8 mouse cellular contexts compared by ENCODE assay signal in genomic region chr15:82379511-82379870, GRCm38 (mm10). TPM values are rescaled to one million over a fixed set of nuclear protein-coding genes. Genes with fewer than 3 reads are reported as not detected.
DNase-seq lines count a peak whose midpoint lies in the region; ATAC-seq and TF ChIP-seq lines count a peak whose summit lies in the region.

No protein-coding gene starts in this region.

- H3K27ac ChIP-seq in heart, embryonic 13.5 days (replicated peaks), result peak overlapping the region; percentile 75
- H3K27ac ChIP-seq in embryonic facial prominence, embryonic 13.5 days, result peak overlapping the region; percentile 86
- peak overlapping the region; percentile 84 for H3K27ac ChIP-seq in intestine, postnatal 0 days (ENCODE audit: low read depth, low read length)
- H3K27ac ChIP-seq in midbrain, embryonic 16.5 days (ENCODE audit: low read length), result no peak overlapping the region

- H3K4me2 ChIP-seq in heart, embryonic 13.5 days, result peak overlapping the region; percentile 75
- H3K4me2 ChIP-seq in embryonic facial prominence, embryonic 13.5 days, result peak overlapping the region; percentile 69
- peak overlapping the region; percentile 73 for H3K4me2 ChIP-seq in intestine, postnatal 0 days (replicated peaks; ENCODE audit: low read depth)
- peak overlapping the region; percentile 65; the same call in 1 of the 2 replicates for H3K4me2 ChIP-seq in midbrain, embryonic 16.5 days (ENCODE audit: low read length)

- peak overlapping the region; percentile 80 for H3K9ac ChIP-seq in heart, embryonic 13.5 days
- H3K9ac ChIP-seq in embryonic facial prominence, embryonic 13.5 days, result peak overlapping the region; percentile 70
- peak overlapping the region; percentile 59 for H3K9ac ChIP-seq in intestine, postnatal 0 days (ENCODE audit: low read depth, low read length)
- H3K9ac ChIP-seq in midbrain, embryonic 16.5 days (ENCODE audit: low read depth, low read length), result 0 out of 2 replicates have a peak overlapping the region, but pooled peaks have one; percentile 45

- H3K27me3 ChIP-seq in heart, embryonic 13.5 days (replicated peaks), result no peaks in the 10 kb centered on the region
- no peaks in the 10 kb centered on the region for H3K27me3 ChIP-seq in embryonic facial prominence, embryonic 13.5 days
- H3K27me3 ChIP-seq in intestine, postnatal 0 days (replicated peaks; ENCODE audit: control insufficient read depth, insufficient read depth, low read length), result no peaks in the 10 kb centered on the region
- no peaks in the 10 kb centered on the region for H3K27me3 ChIP-seq in midbrain, embryonic 16.5 days (ENCODE audit: control insufficient read depth, insufficient read depth, low read depth, low read length)

- TF ChIP-seq CTCF in intestine, postnatal 0 days (IDR thresholded peaks at IDR 0.05; ENCODE audit: low read depth), result no peak

- intact Hi-C loops in left cerebral cortex, postnatal 25 days (cut with DNase I), result no loop called here

- no peaks in the 10 kb centered on the region for H3K9me3 ChIP-seq in heart, embryonic 13.5 days
- H3K9me3 ChIP-seq in embryonic facial prominence, embryonic 13.5 days, result no peaks in the 10 kb centered on the region
- no peaks in the 10 kb centered on the region for H3K9me3 ChIP-seq in intestine, postnatal 0 days (ENCODE audit: control insufficient read depth)
- no peaks in the 10 kb centered on the region for H3K9me3 ChIP-seq in midbrain, embryonic 16.5 days (replicated peaks; ENCODE audit: control insufficient read depth, low read length, poor library complexity, severe bottlenecking)

- no peaks in the 10 kb centered on the region for H3K36me3 ChIP-seq in heart, embryonic 13.5 days
- peaks cover 5% of the 10 kb centered on the region; the same call in 1 of the 2 replicates for H3K36me3 ChIP-seq in embryonic facial prominence, embryonic 13.5 days
- H3K36me3 ChIP-seq in intestine, postnatal 0 days (ENCODE audit: control insufficient read depth, insufficient read depth), result no peaks in the 10 kb centered on the region
- no peaks in the 10 kb centered on the region for H3K36me3 ChIP-seq in midbrain, embryonic 16.5 days (ENCODE audit: control insufficient read depth, insufficient read depth, low read length)

- peak overlapping the region; percentile 56 for H3K4me3 ChIP-seq in heart, embryonic 13.5 days
- H3K4me3 ChIP-seq in embryonic facial prominence, embryonic 13.5 days, result peak overlapping the region; percentile 56
- peak overlapping the region; percentile 51 for H3K4me3 ChIP-seq in intestine, postnatal 0 days (ENCODE audit: low read depth, low read length)
- H3K4me3 ChIP-seq in midbrain, embryonic 16.5 days (ENCODE audit: low read depth, low read length), result peak overlapping the region; percentile 32

- peaks cover 52% of the 10 kb centered on the region for H3K4me1 ChIP-seq in heart, embryonic 13.5 days
- peaks cover 34% of the 10 kb centered on the region for H3K4me1 ChIP-seq in embryonic facial prominence, embryonic 13.5 days
- H3K4me1 ChIP-seq in intestine, postnatal 0 days (replicated peaks; ENCODE audit: control insufficient read depth, insufficient read depth, low read length), result 0 out of 2 replicates have a peak, but pooled peaks cover 5% of the 10 kb centered on the region
- peaks cover 3% of the 10 kb centered on the region; the same call in 1 of the 2 replicates for H3K4me1 ChIP-seq in midbrain, embryonic 16.5 days (ENCODE audit: control insufficient read depth, insufficient read depth, low read length)

- ATAC-seq in heart, embryonic 13.5 days (ENCODE audit: extremely low read depth, insufficient number of reproducible peaks, low FRiP score, low TSS enrichment), result no peak
- ATAC-seq in embryonic facial prominence, embryonic 13.5 days (ENCODE audit: insufficient number of reproducible peaks, insufficient read depth, low FRiP score, low TSS enrichment, low read depth), result no peak
- peak; percentile 70 for ATAC-seq in intestine, postnatal 0 days
- 0 out of 2 replicates have a peak, but pooled peaks have one; percentile 11 for ATAC-seq in midbrain, embryonic 16.5 days

- DNase-seq in heart, adult 18-20 months, result no peak
- no peak for DNase-seq in urinary bladder, postnatal 10 days (ENCODE audit: low spot score)
- DNase-seq in left cerebral cortex, postnatal 25 days (ENCODE audit: low spot score in 2 of 2), result no peak
- no peak for DNase-seq in ovary, postnatal 36 days (ENCODE audit: low spot score)

- 10% methylated on average over 7 of the region's 7 CpGs for WGBS in heart, embryonic 13.5 days
- WGBS in embryonic facial prominence, embryonic 13.5 days, result 14% methylated on average over 7 of the region's 7 CpGs
- WGBS in intestine, postnatal 0 days, result 17% methylated on average over 7 of the region's 7 CpGs
- WGBS in midbrain, embryonic 16.5 days, result 16% methylated on average over 7 of the region's 7 CpGs

RNA-seq across cellular contexts. Expression of gene Cyp2d22, which starts 0.6 kb away (rescaled TPM):
- 9.0 and 12.4 TPM in 2 replicates for polyA plus RNA-seq in heart, embryonic 13.5 days (2015; fragmentation: Nextera tagmentation; extraction: Ambion mirVana)
- 10 to 100 TPM; 25.8 to 30.1 TPM for total RNA-seq in heart, adult 18-20 months (2021)
- polyA plus RNA-seq in embryonic facial prominence, embryonic 13.5 days (2015; fragmentation: Nextera tagmentation; extraction: Ambion mirVana), result 10.3 and 10.5 TPM in 2 replicates
- 5.7 and 7.6 TPM in 2 replicates for polyA plus RNA-seq in intestine, postnatal 0 days (2015; fragmentation: Nextera tagmentation; extraction: Ambion mirVana)
- polyA plus RNA-seq in midbrain, embryonic 16.5 days (2015; fragmentation: Nextera tagmentation; extraction: Ambion mirVana), result 1.2 and 1.5 TPM in 2 replicates
- 10 to 100 TPM; 34.4 TPM for total RNA-seq in left cerebral cortex, postnatal 25 days (2021)

RNA-seq across cellular contexts. Expression of gene Cyp2d11, which starts 14.3 kb away (rescaled TPM):
- polyA plus RNA-seq in heart, embryonic 13.5 days (2015; fragmentation: Nextera tagmentation; extraction: Ambion mirVana), result not detected in 2 replicates
- not detected for total RNA-seq in heart, adult 18-20 months (2021)
- polyA plus RNA-seq in embryonic facial prominence, embryonic 13.5 days (2015; fragmentation: Nextera tagmentation; extraction: Ambion mirVana), result not detected in 2 replicates
- not detected in 2 replicates for polyA plus RNA-seq in intestine, postnatal 0 days (2015; fragmentation: Nextera tagmentation; extraction: Ambion mirVana)
- not detected in 2 replicates for polyA plus RNA-seq in midbrain, embryonic 16.5 days (2015; fragmentation: Nextera tagmentation; extraction: Ambion mirVana)
- under 1 TPM in 1 of 2 experiments, not detected in 1; 0.53 TPM for total RNA-seq in left cerebral cortex, postnatal 25 days (2021)

RNA-seq across cellular contexts. Expression of gene Ndufa6, which starts 25.4 kb away (rescaled TPM):
- 473 and 541 TPM in 2 replicates for polyA plus RNA-seq in heart, embryonic 13.5 days (2015; fragmentation: Nextera tagmentation; extraction: Ambion mirVana)
- total RNA-seq in heart, adult 18-20 months (2021), result 100 to 1,000 TPM; 750 to 751 TPM
- polyA plus RNA-seq in embryonic facial prominence, embryonic 13.5 days (2015; fragmentation: Nextera tagmentation; extraction: Ambion mirVana), result 319 and 324 TPM in 2 replicates
- polyA plus RNA-seq in intestine, postnatal 0 days (2015; fragmentation: Nextera tagmentation; extraction: Ambion mirVana), result 830 and 832 TPM in 2 replicates
- polyA plus RNA-seq in midbrain, embryonic 16.5 days (2015; fragmentation: Nextera tagmentation; extraction: Ambion mirVana), result 321 and 346 TPM in 2 replicates
- total RNA-seq in left cerebral cortex, postnatal 25 days (2021), result 100 to 1,000 TPM; 191 to 196 TPM

RNA-seq across cellular contexts. Expression of gene Cyp2d10, which starts 27.5 kb away (rescaled TPM):
- polyA plus RNA-seq in heart, embryonic 13.5 days (2015; fragmentation: Nextera tagmentation; extraction: Ambion mirVana), result 0.48 and 1.2 TPM in 2 replicates
- not detected for total RNA-seq in heart, adult 18-20 months (2021)
- 1.7 TPM in 1 of 2 replicates, not detected in the other for polyA plus RNA-seq in embryonic facial prominence, embryonic 13.5 days (2015; fragmentation: Nextera tagmentation; extraction: Ambion mirVana)
- 0.25 and 0.39 TPM in 2 replicates for polyA plus RNA-seq in intestine, postnatal 0 days (2015; fragmentation: Nextera tagmentation; extraction: Ambion mirVana)
- polyA plus RNA-seq in midbrain, embryonic 16.5 days (2015; fragmentation: Nextera tagmentation; extraction: Ambion mirVana), result not detected in 2 replicates
- not detected for total RNA-seq in left cerebral cortex, postnatal 25 days (2021)

RNA-seq across cellular contexts. Expression of gene Smdt1, which starts 40.7 kb away (rescaled TPM):
- 334 and 366 TPM in 2 replicates for polyA plus RNA-seq in heart, embryonic 13.5 days (2015; fragmentation: Nextera tagmentation; extraction: Ambion mirVana)
- 100 to 1,000 TPM; 185 to 222 TPM for total RNA-seq in heart, adult 18-20 months (2021)
- 255 and 264 TPM in 2 replicates for polyA plus RNA-seq in embryonic facial prominence, embryonic 13.5 days (2015; fragmentation: Nextera tagmentation; extraction: Ambion mirVana)
- polyA plus RNA-seq in intestine, postnatal 0 days (2015; fragmentation: Nextera tagmentation; extraction: Ambion mirVana), result 448 and 457 TPM in 2 replicates
- 300 and 320 TPM in 2 replicates for polyA plus RNA-seq in midbrain, embryonic 16.5 days (2015; fragmentation: Nextera tagmentation; extraction: Ambion mirVana)
- 100 to 1,000 TPM; 136 to 138 TPM for total RNA-seq in left cerebral cortex, postnatal 25 days (2021)

Comparison
In these comparisons a context has a peak if more than half of its experiments do, and no peak if none do; other contexts are left out.
1. ATAC-seq: peak in intestine, postnatal 0 days (single experiment) and midbrain, embryonic 16.5 days (single experiment); none in heart, embryonic 13.5 days (single experiment) and embryonic facial prominence, embryonic 13.5 days (single experiment).
2. Peak in every context shown above with its lines, with median percentiles within 50 percentile points of each other: H3K4me2 ChIP-seq, H3K4me3 ChIP-seq and H3K9ac ChIP-seq.